Mouse (Mus musculus): ENCODE results near the gene Spn. TPM values are rescaled to one million over a fixed set of nuclear protein-coding genes. Genes with fewer than 3 reads are reported as not detected.

Gene Spn
- total and polyA plus RNA-seq, 3 experiments: 135 to 184 (median 169) TPM

- no peaks in the 10 kb centered on the region; the same call in 1 of the 2 replicates for H3K79me2 ChIP-seq (ENCODE audit: control insufficient read depth, insufficient read depth, low read length, poor library complexity)
- H3K4me3 ChIP-seq (ENCODE audit: control insufficient read depth in 1 of 2, insufficient read depth in 1 of 2, low read depth in 2 of 2, low read length in 2 of 2): peak overlapping the region; percentile 28 to 29
- H3K27ac ChIP-seq (ENCODE audit: control insufficient read depth, low read depth, low read length): peak overlapping the region; percentile 92
- H3K4me1 ChIP-seq (ENCODE audit: control insufficient read depth in 1 of 2, insufficient read depth in 2 of 2, low read length in 2 of 2): peaks cover 36 to 45% of the 10 kb centered on the region in 2 experiments
- H3K36me3 ChIP-seq (ENCODE audit: control insufficient read depth in 1 of 2, insufficient read depth in 2 of 2, low read length in 2 of 2): peaks cover 0 to 50% of the 10 kb centered on the region in 2 experiments; a peak in 2 of 4 replicates
- TF ChIP-seq HCFC1 (IDR thresholded peaks at IDR 0.05; ENCODE audit: low read depth, low read length) (0 out of 2 replicates have a peak, but pooled peaks have one; percentile 29), ZKSCAN1 (IDR thresholded peaks at IDR 0.05; ENCODE audit: low read depth, low read length) (no peak), JUND (IDR thresholded peaks at IDR 0.05; ENCODE audit: low read depth, low read length) (no peak), MAX (IDR thresholded peaks at IDR 0.05; ENCODE audit: low read length) (peak; percentile 58; the same call in 1 of the 2 replicates), RCOR1 (IDR thresholded peaks at IDR 0.05; ENCODE audit: low read depth, low read length) (no peak; the same call in 1 of the 2 replicates), TAL1 (IDR thresholded peaks at IDR 0.05; ENCODE audit: low read length) (no peak), ELF1 (IDR thresholded peaks at IDR 0.05; ENCODE audit: low read depth, low read length) (peak; percentile 39; the same call in 1 of the 2 replicates), EP300 (IDR thresholded peaks at IDR 0.05; ENCODE audit: low read depth in 1 of 2, low read length in 2 of 2) (peak; percentile 18 to 60; a peak in 2 of 4 replicates), ETS1 (IDR thresholded peaks at IDR 0.05; ENCODE audit: low read depth, low read length) (peak; percentile 76), USF1 (IDR thresholded peaks at IDR 0.05; ENCODE audit: low read depth, low read length) (no peak), CTCF (IDR thresholded peaks at IDR 0.05 in 2 of 3, conservative IDR thresholded peaks at IDR 0.05 in 1 of 3; ENCODE audit: control insufficient read depth in 1 of 3, insufficient read depth in 1 of 3, low read depth in 2 of 3, low read length in 3 of 3, poor library complexity in 1 of 3, severe bottlenecking in 1 of 3) (peak; percentile 63 to 79 (median 76)), RAD21 (IDR thresholded peaks at IDR 0.05; ENCODE audit: low read depth, low read length) (peak; percentile 36), POLR2AphosphoS5 (IDR thresholded peaks at IDR 0.05; ENCODE audit: borderline replicate concordance, low read depth, low read length) (no peak), GATA1 (IDR thresholded peaks at IDR 0.05; ENCODE audit: low read depth, low read length) (no peak), E2F4 (IDR thresholded peaks at IDR 0.05; ENCODE audit: borderline replicate concordance, low read depth, low read length) (no peak), ZMIZ1 (IDR thresholded peaks at IDR 0.05; ENCODE audit: low read depth, low read length) (no peak), CHD1 (IDR thresholded peaks at IDR 0.05; ENCODE audit: low read depth, low read length) (0 out of 2 replicates have a peak, but pooled peaks have one; percentile 66), USF2 (IDR thresholded peaks at IDR 0.05; ENCODE audit: borderline replicate concordance in 1 of 2, insufficient read depth in 1 of 2, low read depth in 1 of 2, low read length in 2 of 2) (no peak), BHLHE40 (IDR thresholded peaks at IDR 0.05; ENCODE audit: borderline replicate concordance, low read depth, low read length) (peak; percentile 26; the same call in 1 of the 2 replicates), KAT2A (conservative IDR thresholded peaks at IDR 0.05; ENCODE audit: low read depth, low read length) (peak; percentile 40; the same call in 1 of the 2 replicates), MAZ (IDR thresholded peaks at IDR 0.05; ENCODE audit: low read depth, low read length) (0 out of 2 replicates have a peak, but pooled peaks have one; percentile 6), TCF12 (IDR thresholded peaks at IDR 0.05; ENCODE audit: low read depth, low read length) (peak; percentile 41), CHD2 (IDR thresholded peaks at IDR 0.05; ENCODE audit: low read length) (no peak), MYB (IDR thresholded peaks at IDR 0.05; ENCODE audit: low read depth, low read length) (no peak), MEF2A (IDR thresholded peaks at IDR 0.05; ENCODE audit: extremely low read depth, insufficient replicate concordance, low read depth, low read length, poor library complexity, severe bottlenecking) (no peak), MXI1 (IDR thresholded peaks at IDR 0.05; ENCODE audit: low read depth, low read length) (peak; percentile 28; the same call in 1 of the 2 replicates), SMC3 (IDR thresholded peaks at IDR 0.05; ENCODE audit: low read depth, low read length) (peak; percentile 67), ZC3H11A (IDR thresholded peaks at IDR 0.05; ENCODE audit: low read depth, low read length) (peak; percentile 45), POLR2A (IDR thresholded peaks at IDR 0.05; ENCODE audit: control insufficient read depth in 1 of 2, insufficient read depth in 1 of 2, low read depth in 1 of 2, low read length in 2 of 2, poor library complexity in 1 of 2) (peak in 1 of 2 experiments; percentile 27; a peak in 1 of 4 replicates)
- no peaks in the 10 kb centered on the region for H3K27me3 ChIP-seq (ENCODE audit: control insufficient read depth in 1 of 2, insufficient read depth in 2 of 2, low read length in 2 of 2)
- peak overlapping the region; percentile 60 for H3K9ac ChIP-seq (ENCODE audit: control insufficient read depth, low read depth, low read length, poor library complexity, severe bottlenecking)
- H3K9me3 ChIP-seq (replicated peaks; ENCODE audit: insufficient read depth, low read length): no peaks in the 10 kb centered on the region
- DNase-seq (ENCODE audit: low read depth, low spot score): peak; percentile 92
These were observed 46.2 kb upstream of the Spn start for GRCm38 (mm10) chr7:127183828-127184227.
